Mouse (Mus musculus) forebrain, embryonic 14.5 days (tissue): ENCODE measurements around the gene Siglech. TPM values are rescaled to one million over a fixed set of nuclear protein-coding genes. Genes with fewer than 3 reads are reported as not detected.
"Not testable (repeated sequence)": the region's sequence is repeated elsewhere in the genome, so short reads cannot be mapped to it uniquely, and the experiment has no call there.

ENCODE experiments used
- ATAC-seq: fragments of 200-750 bp; cut with Nextera tagmentation; 2 replicates; pipeline ENCODE4 v1.8.0; 2017; ENCODE audit warnings: mild to moderate bottlenecking, moderate library complexity
- DNase-seq: peaks from one replicate; pipeline ENCODE4 v3.0.0-alpha.2; 2015; ENCODE audit warnings: low spot score
- H3K27ac ChIP-seq: fragments of 300-500 bp; sonication (generic); 2 replicates; pipeline ENCODE4 v1.5.1; 2014; ENCODE audit warnings: low read depth, mild to moderate bottlenecking, control low read depth, low read length, moderate library complexity
- H3K27me3 ChIP-seq: fragments of 300-500 bp; sonication (generic); replicated peaks from 2 replicates; pipeline ENCODE4 v1.6.1; 2014; ENCODE audit warnings: low read length, control low read depth, mixed read lengths; ENCODE audit not compliant: control insufficient read depth, insufficient read depth
- H3K36me3 ChIP-seq: fragments of 300-500 bp; sonication (generic); 2 replicates; pipeline ENCODE4 v1.6.1; 2014; ENCODE audit warnings: low read length, control low read depth; ENCODE audit not compliant: control insufficient read depth, insufficient read depth
- H3K4me1 ChIP-seq: fragments of 300-500 bp; sonication (generic); 2 replicates; pipeline ENCODE4 v1.6.1; 2014; ENCODE audit warnings: antibody characterized with exemption, low read length, control low read depth; ENCODE audit not compliant: control insufficient read depth, insufficient read depth
- H3K4me2 ChIP-seq: fragments of 300-500 bp; sonication (generic); 2 replicates; pipeline ENCODE4 v1.6.1; 2014; ENCODE audit warnings: mild to moderate bottlenecking, control low read depth, low read length
- H3K4me3 ChIP-seq: fragments of 300-500 bp; sonication (generic); 2 replicates; pipeline ENCODE4 v1.5.1; 2014; ENCODE audit warnings: low read depth, low read length, control low read depth
- H3K9ac ChIP-seq: fragments of 300-500 bp; sonication (generic); 2 replicates; pipeline ENCODE4 v1.6.1; 2014; ENCODE audit warnings: mild to moderate bottlenecking, low read length, control low read depth, moderate library complexity
- H3K9me3 ChIP-seq: fragments of 300-500 bp; sonication (generic); replicated peaks from 2 replicates; pipeline ENCODE4 v1.6.1; 2016; ENCODE audit warnings: low read length, control low read depth, mixed read lengths; ENCODE audit not compliant: control insufficient read depth
- WGBS: fragments of 180-500 bp; shearing (Covaris S2); extraction: QIAGEN DNeasy Blood & Tissue Kit; methylation state at CpG from one replicate; pipeline ENCODE4 v1.1.7; 2014; 5-methylcytosine and 5-hydroxymethylcytosine counted together
- polyA plus RNA-seq: library from polyadenylated mRNA; unstranded; fragments of >200 nt; fragmentation: Nextera tagmentation; extraction: Ambion mirVana; gene quantifications from 2 replicates; pipeline ENCODE4 v1.2.1, GENCODE M21; 2014

Siglech gene
- polyA plus RNA-seq, 1 experiment from 2014 or later, result 2.9 TPM

DNA sequence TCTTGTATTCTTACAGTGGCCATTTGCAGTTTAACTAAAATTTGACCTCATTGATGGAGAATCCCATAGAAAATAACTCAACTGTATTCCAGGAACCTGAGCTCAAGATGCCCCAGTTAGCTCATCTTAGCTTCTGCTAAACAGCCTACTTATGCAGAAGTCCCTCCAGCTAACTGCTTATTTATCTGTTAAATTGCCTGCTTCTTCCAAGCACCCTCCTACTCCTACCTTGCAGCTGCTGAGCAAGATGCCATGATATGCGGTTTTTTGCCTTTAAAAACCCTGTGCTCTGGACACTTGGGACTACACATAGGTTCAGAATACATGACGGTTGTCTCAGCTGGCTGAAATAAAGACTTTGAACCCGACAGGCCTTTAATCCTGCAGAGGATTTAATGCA lies 8.6 kb upstream of the Siglech start:
- no peak overlapping the region for H3K4me2 ChIP-seq
- H3K27ac ChIP-seq, result no peak overlapping the region
- no peaks in the 10 kb centered on the region for H3K9me3 ChIP-seq
- no peaks in the 10 kb centered on the region for H3K27me3 ChIP-seq
- H3K4me1 ChIP-seq, result no peaks in the 10 kb centered on the region
- ATAC-seq (no peak), DNase-seq (no peak)
- no peaks in the 10 kb centered on the region for H3K36me3 ChIP-seq
- H3K9ac ChIP-seq, result no peak overlapping the region
- H3K4me3 ChIP-seq, result no peak overlapping the region
- WGBS, result 65% methylated on average over 3 of the region's 3 CpGs

- no peaks in the 10 kb centered on the region for H3K9me3 ChIP-seq
- H3K27me3 ChIP-seq, result no peaks in the 10 kb centered on the region
- ATAC-seq, result no peak
- DNase-seq, result peak; percentile 8
- H3K9ac ChIP-seq, result no peak overlapping the region
- H3K36me3 ChIP-seq, result no peaks in the 10 kb centered on the region
- WGBS, result 58% methylated on average over 4 of the region's 4 CpGs
- H3K4me3 ChIP-seq, result no peak overlapping the region
- H3K27ac ChIP-seq, result no peak overlapping the region
- no peaks in the 10 kb centered on the region for H3K4me1 ChIP-seq
- no peak overlapping the region for H3K4me2 ChIP-seq
Observed at GRCm38 (mm10) chr7:55780011-55780410, 12.0 kb downstream of the Siglech start.

DNA sequence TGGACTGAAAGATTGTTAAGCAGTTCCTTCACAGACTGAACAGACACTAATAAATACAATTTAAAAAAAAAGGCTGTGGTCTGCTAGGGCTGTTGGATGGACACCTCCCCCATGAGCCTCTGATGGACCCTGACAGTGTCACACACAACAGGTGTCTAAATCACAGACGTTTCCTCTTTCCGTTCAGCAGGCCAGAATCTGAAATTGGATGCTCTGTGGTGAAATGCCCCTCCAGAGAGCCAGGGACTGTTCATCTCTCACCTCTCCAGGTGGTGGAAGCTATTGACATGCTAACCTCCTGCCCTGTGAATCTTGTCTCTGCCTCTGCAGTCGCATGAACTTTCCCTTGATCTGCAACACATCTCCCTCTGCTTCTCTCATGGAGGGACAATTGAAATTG lies 14.5 kb downstream of the Siglech start:
- no peak overlapping the region for H3K4me3 ChIP-seq
- H3K4me1 ChIP-seq, result no peaks in the 10 kb centered on the region
- WGBS, result 66% methylated on average over 3 of the region's 3 CpGs
- H3K27ac ChIP-seq, result no peak overlapping the region
- no peak overlapping the region for H3K4me2 ChIP-seq
- H3K9ac ChIP-seq, result no peak overlapping the region
- ATAC-seq, result no peak
- DNase-seq, result no peak
- no peaks in the 10 kb centered on the region for H3K27me3 ChIP-seq
- no peaks in the 10 kb centered on the region for H3K9me3 ChIP-seq
- no peaks in the 10 kb centered on the region for H3K36me3 ChIP-seq

- Histone ChIP-seq H3K27ac (no peak overlapping the region), H3K4me3 (no peak overlapping the region), H3K9ac (no peak overlapping the region), H3K36me3 (no peaks in the 10 kb centered on the region), H3K4me2 (no peak overlapping the region), H3K9me3 (no peaks in the 10 kb centered on the region), H3K27me3 (no peaks in the 10 kb centered on the region), H3K4me1 (no peaks in the 10 kb centered on the region)
- DNase-seq (no peak), ATAC-seq (no peak)
- 94% methylated on average over 3 of the region's 3 CpGs for WGBS
Observed at GRCm38 (mm10) chr7:55784580-55784979, 16.6 kb downstream of the Siglech start.

- H3K4me2 ChIP-seq, H3K9ac ChIP-seq, H3K27me3 ChIP-seq, H3K4me3 ChIP-seq, H3K27ac ChIP-seq, H3K9me3 ChIP-seq, H3K36me3 ChIP-seq, H3K4me1 ChIP-seq, ATAC-seq, DNase-seq: not testable (repeated sequence)
- WGBS, result 82% methylated on average over 5 of the region's 5 CpGs
Observed at GRCm38 (mm10) chr7:55790586-55790985, 22.6 kb downstream of the Siglech start.

DNA sequence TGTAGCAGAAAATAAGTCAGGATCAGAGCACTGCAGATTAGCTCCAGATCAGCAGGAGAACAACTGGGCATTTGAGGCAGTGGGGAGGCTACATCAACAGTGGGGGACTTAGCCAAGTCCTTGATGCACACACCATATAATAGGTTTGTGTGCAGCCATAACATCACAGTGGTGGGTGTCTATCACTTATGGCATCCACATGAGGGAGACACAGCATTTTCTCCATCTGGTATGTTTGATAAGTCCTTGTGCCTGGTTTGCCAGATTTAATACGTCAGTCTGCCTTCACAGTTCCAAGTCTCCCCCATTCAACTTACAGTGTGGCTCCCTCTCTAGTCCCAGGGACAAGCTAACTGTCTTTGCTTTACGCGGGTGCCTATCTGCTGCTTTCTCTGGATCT lies 24.3 kb downstream of the Siglech start:
- WGBS, result 71% methylated on average over 3 of the region's 3 CpGs
- H3K4me3 ChIP-seq, result no peak overlapping the region
- H3K36me3 ChIP-seq, result peaks cover 14% of the 10 kb centered on the region
- H3K9ac ChIP-seq, result no peak overlapping the region
- H3K4me2 ChIP-seq, result no peak overlapping the region
- H3K9me3 ChIP-seq, result no peaks in the 10 kb centered on the region
- H3K27ac ChIP-seq, result peak overlapping the region; percentile 45; the same call in 1 of the 2 replicates
- peaks cover 9% of the 10 kb centered on the region; the same call in 1 of the 2 replicates for H3K4me1 ChIP-seq
- ATAC-seq (no peak), DNase-seq (peak; percentile 64)
- no peaks in the 10 kb centered on the region for H3K27me3 ChIP-seq

- peak overlapping the region; percentile 40 for H3K27ac ChIP-seq
- H3K4me1 ChIP-seq, result peaks cover 9% of the 10 kb centered on the region; the same call in 1 of the 2 replicates
- H3K4me2 ChIP-seq, result peak overlapping the region; percentile 56
- peaks cover 20% of the 10 kb centered on the region for H3K36me3 ChIP-seq
- no peak for DNase-seq
- H3K9me3 ChIP-seq, result no peaks in the 10 kb centered on the region
- ATAC-seq, result peak; percentile 40
- peak overlapping the region; percentile 64 for H3K4me3 ChIP-seq
- no peaks in the 10 kb centered on the region for H3K27me3 ChIP-seq
- WGBS, result 35% methylated on average over 13 of the region's 13 CpGs
- peak overlapping the region; percentile 73 for H3K9ac ChIP-seq
Observed at GRCm38 (mm10) chr7:55793236-55793951, 25.4 kb downstream of the Siglech start.

DNA sequence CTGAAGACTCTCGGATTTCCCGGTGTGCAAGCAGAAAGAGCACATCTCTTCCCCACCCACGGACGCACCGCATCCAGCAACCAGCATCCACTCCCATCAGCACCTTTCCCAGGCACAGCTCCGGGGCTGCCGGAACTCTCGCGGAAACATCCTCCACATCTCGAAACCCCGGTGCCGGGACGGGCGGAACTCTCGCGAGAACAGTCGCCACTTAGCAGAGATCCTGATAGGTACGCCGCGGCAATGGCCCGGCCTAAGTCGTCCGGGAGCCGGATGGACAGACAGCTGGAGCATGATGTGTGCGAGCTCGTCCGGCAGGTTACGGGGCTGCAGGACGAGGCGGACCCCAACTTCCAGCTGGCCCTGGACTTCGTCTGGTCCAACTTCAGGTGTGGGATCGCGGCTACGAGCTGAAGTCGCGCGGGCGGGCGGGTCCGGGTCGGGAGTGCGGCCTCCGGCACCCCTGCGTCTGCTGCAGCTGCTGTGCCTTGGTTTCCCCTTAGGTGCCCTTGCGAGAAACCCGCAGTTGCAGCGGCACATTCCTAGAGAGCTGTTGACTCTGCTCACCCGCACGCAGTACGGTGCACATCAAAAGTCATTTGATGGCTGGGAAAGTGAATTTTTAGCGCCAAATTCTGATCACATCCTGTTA lies 26.1 kb downstream of the Siglech start, which contains the start of gene Tubgcp5:
Gene Tubgcp5, plus strand, starts transcription at position 203 of the 652 bp plus-strand sequence.
- Histone ChIP-seq H3K9me3 (no peaks in the 10 kb centered on the region), H3K9ac (peak within 1 kb of the TSS; percentile 73), H3K4me1 (peaks cover 9% of the 10 kb centered on the region; the same call in 1 of the 2 replicates), H3K27ac (peak within 1 kb of the TSS; percentile 75), H3K4me2 (peak within 1 kb of the TSS; percentile 56), H3K4me3 (peak within 1 kb of the TSS; percentile 64), H3K36me3 (peaks cover 24% of the 10 kb centered on the region), H3K27me3 (no peaks in the 10 kb centered on the region)
- ATAC-seq, result peak; percentile 99
- under 1% methylated on average over 51 of the region's 51 CpGs for WGBS
- DNase-seq, result peak; percentile 99

- WGBS, result 90% methylated on average over 3 of the region's 3 CpGs
- no peak overlapping the region for H3K4me3 ChIP-seq
- H3K4me2 ChIP-seq, result no peak overlapping the region
- DNase-seq, result no peak
- ATAC-seq, result no peak
- no peak overlapping the region for H3K27ac ChIP-seq
- no peak overlapping the region for H3K9ac ChIP-seq
- peaks cover 2% of the 10 kb centered on the region; the same call in 1 of the 2 replicates for H3K4me1 ChIP-seq
- no peaks in the 10 kb centered on the region for H3K27me3 ChIP-seq
- H3K9me3 ChIP-seq, result no peaks in the 10 kb centered on the region
- peaks cover 70% of the 10 kb centered on the region for H3K36me3 ChIP-seq
Observed at GRCm38 (mm10) chr7:55799981-55800380, 32.0 kb downstream of the Siglech start.
